Mouse (Mus musculus): ENCODE measurements around the gene Dirc2. TPM values are rescaled to one million over a fixed set of nuclear protein-coding genes. Genes with fewer than 3 reads are reported as not detected.

Dirc2 gene
- polyA plus RNA-seq, 1 experiment from 2014 or later: 8.0 TPM

DNA sequence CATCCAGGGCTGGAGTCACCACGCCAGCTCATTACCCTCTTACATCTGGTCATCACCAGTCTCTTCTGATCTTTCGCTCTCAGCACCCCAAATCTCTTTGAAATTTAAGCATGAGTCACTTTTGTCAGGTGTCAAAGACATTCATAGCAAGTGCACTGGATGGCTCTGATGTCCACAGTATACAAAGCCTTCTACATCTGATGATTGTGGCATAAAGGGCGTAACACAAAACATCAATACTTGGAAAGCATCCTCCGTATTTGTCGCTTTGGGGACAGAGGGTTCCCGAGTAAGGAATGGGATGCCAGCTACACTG lies 729 bp downstream of the Dirc2 start:
- ATAC-seq (replicated peaks; ENCODE audit: low FRiP score) (no peak), DNase-seq (ENCODE audit: low spot score) (no peak)

DNA sequence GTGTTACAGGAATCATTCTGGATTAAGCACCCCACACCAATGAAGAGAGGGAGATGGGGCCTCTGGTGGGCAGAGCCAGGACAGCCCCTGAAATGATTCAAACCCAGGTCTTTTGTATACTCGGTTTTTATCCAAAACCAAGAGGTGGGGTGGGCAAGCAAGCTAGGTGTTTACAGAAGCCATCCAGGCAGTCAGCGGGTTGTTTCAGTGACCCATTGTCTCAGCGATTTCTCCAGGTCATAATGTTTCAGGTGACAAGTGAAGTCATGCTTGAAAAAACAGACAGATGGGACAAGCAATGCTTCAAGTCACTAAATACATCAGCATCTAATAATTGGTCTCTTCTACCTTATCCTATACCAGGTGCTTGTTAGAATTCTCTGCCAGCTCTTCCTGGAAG lies 2.8 kb downstream of the Dirc2 start:
- 83% methylated on average over 3 of the region's 3 CpGs for WGBS
- H3K9ac ChIP-seq (ENCODE audit: low read depth, low read length): no peak overlapping the region
- no peak for ATAC-seq (replicated peaks; ENCODE audit: low FRiP score)
- no peaks in the 10 kb centered on the region for H3K9me3 ChIP-seq (ENCODE audit: control insufficient read depth, low read length)
- peaks cover 26% of the 10 kb centered on the region for H3K4me1 ChIP-seq (replicated peaks; ENCODE audit: control insufficient read depth, insufficient read depth, low read length)
- H3K27me3 ChIP-seq (replicated peaks; ENCODE audit: control insufficient read depth, insufficient read depth, low read length): no peaks in the 10 kb centered on the region
- H3K27ac ChIP-seq (ENCODE audit: low read depth, low read length): no peak overlapping the region
- H3K4me2 ChIP-seq: no peak overlapping the region; the same call in 1 of the 2 replicates
- DNase-seq (ENCODE audit: low spot score): no peak
- no peaks in the 10 kb centered on the region for H3K36me3 ChIP-seq (ENCODE audit: control insufficient read depth, insufficient read depth, low read length)
- H3K4me3 ChIP-seq (ENCODE audit: low read depth, low read length): no peak overlapping the region

More for the DNA sequence above, 729 bp downstream of the Dirc2 start:
- Histone ChIP-seq H3K4me2 (peak overlapping the region; percentile 96), H3K36me3 (ENCODE audit: control insufficient read depth, insufficient read depth, low read length) (no peaks in the 10 kb centered on the region), H3K9me3 (ENCODE audit: control insufficient read depth, low read length) (no peaks in the 10 kb centered on the region), H3K4me3 (ENCODE audit: low read depth, low read length) (peak overlapping the region; percentile 86), H3K27me3 (replicated peaks; ENCODE audit: control insufficient read depth, insufficient read depth, low read length) (no peaks in the 10 kb centered on the region), H3K9ac (ENCODE audit: low read depth, low read length) (peak overlapping the region; percentile 80), H3K27ac (ENCODE audit: low read depth, low read length) (peak overlapping the region; percentile 63), H3K4me1 (replicated peaks; ENCODE audit: control insufficient read depth, insufficient read depth, low read length) (peaks cover 25% of the 10 kb centered on the region)
- WGBS: 26% methylated on average over 6 of the region's 6 CpGs

DNA sequence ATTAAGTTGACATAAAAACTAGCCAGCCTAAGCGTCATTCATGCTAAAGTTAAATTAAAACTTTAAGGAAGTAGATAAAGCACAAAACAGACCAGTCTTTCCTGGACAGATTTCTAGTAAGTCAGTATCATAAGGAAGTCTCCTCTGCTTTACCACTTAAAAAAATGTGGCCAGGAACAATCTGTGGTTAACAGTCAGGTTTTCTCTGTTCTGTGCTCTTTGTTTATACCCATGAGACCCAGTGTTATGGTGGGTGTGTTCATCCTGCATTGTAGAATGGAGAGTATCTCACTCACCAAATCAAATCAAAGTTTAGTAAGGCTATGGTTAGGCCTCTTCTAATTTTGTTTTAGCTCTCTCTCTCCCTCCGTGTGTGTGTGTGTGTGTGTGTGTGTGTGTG lies 3.7 kb downstream of the Dirc2 start:
- no peaks in the 10 kb centered on the region for H3K36me3 ChIP-seq (ENCODE audit: control insufficient read depth, insufficient read depth, low read length)
- DNase-seq (ENCODE audit: low spot score) (no peak), ATAC-seq (replicated peaks; ENCODE audit: low FRiP score) (no peak)
- H3K4me1 ChIP-seq (replicated peaks; ENCODE audit: control insufficient read depth, insufficient read depth, low read length): peaks cover 19% of the 10 kb centered on the region
- no peaks in the 10 kb centered on the region for H3K9me3 ChIP-seq (ENCODE audit: control insufficient read depth, low read length)
- no peak overlapping the region for H3K9ac ChIP-seq (ENCODE audit: low read depth, low read length)
- H3K4me2 ChIP-seq: no peak overlapping the region
- H3K27ac ChIP-seq (ENCODE audit: low read depth, low read length): no peak overlapping the region
- H3K4me3 ChIP-seq (ENCODE audit: low read depth, low read length): no peak overlapping the region
- 65% methylated on average over 2 of the region's 2 CpGs for WGBS
- no peaks in the 10 kb centered on the region for H3K27me3 ChIP-seq (replicated peaks; ENCODE audit: control insufficient read depth, insufficient read depth, low read length)

DNA sequence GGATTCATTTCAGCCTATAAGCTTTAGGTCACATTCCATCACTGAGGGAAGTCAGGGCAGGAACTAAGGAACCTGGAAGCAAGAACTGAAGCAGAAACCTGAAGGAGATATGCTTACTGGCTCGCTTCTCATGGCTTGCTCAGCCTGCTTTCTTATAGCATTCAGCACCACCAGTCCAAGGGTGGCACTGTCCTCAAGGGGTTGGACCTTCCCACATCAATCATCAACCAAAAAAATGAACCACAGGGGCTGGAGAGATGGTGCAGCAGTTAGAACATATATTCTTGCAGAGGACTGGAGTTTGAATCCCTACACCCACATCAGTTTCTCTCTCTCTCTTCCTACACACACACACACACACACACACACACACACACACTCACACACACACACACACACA lies 4.2 kb downstream of the Dirc2 start:
- Histone ChIP-seq H3K9ac (ENCODE audit: low read depth, low read length) (no peak overlapping the region), H3K4me3 (ENCODE audit: low read depth, low read length) (no peak overlapping the region), H3K4me2 (peak overlapping the region; percentile 0; the same call in 1 of the 2 replicates), H3K4me1 (replicated peaks; ENCODE audit: control insufficient read depth, insufficient read depth, low read length) (peaks cover 19% of the 10 kb centered on the region), H3K36me3 (ENCODE audit: control insufficient read depth, insufficient read depth, low read length) (no peaks in the 10 kb centered on the region), H3K27ac (ENCODE audit: low read depth, low read length) (peak overlapping the region; percentile 33; the same call in 1 of the 2 replicates), H3K27me3 (replicated peaks; ENCODE audit: control insufficient read depth, insufficient read depth, low read length) (no peaks in the 10 kb centered on the region), H3K9me3 (ENCODE audit: control insufficient read depth, low read length) (no peaks in the 10 kb centered on the region)
- WGBS: 41% methylated on average over 1 of the region's 1 CpGs
- no peak for DNase-seq (ENCODE audit: low spot score)
- no peak; the same call in 1 of the 2 replicates for ATAC-seq (replicated peaks; ENCODE audit: low FRiP score)

DNA sequence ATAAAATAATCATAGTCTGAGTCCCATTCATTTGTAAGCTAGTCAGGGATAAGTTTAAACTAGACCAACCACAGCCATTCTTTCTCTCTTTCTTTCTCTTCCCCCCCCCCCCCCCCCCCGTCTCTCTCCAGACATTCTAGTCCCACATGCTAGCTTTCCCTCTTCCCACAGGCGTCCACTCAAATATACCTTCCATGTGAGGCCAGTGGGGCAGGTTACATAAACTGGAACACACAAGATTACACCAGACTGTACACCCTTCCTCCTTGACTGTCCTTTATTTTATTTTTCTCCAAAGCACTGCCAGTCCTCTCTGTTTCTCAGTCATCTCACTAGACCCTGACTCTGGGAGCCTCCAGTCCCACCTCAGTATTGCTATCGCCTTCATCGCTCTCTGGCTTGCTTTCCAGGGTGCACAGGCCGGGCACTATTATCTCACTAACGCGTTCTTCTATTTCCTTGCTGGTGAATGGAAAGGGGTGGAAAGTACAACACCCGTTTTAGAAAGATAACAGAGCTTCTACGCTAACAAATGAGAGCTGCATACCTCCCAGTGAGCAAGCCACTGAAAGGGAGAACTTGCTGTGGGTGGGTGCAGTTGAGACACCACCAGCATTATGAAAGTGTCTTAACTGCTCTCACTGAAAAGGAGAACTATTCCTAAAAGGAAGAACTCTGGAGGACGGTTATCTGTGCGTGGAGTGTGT lies 5.4 kb downstream of the Dirc2 start:
- Histone ChIP-seq H3K4me2 (peak overlapping the region; percentile 49), H3K9me3 (ENCODE audit: control insufficient read depth, low read length) (no peaks in the 10 kb centered on the region), H3K4me1 (replicated peaks; ENCODE audit: control insufficient read depth, insufficient read depth, low read length) (peaks cover 17% of the 10 kb centered on the region), H3K27me3 (replicated peaks; ENCODE audit: control insufficient read depth, insufficient read depth, low read length) (no peaks in the 10 kb centered on the region), H3K4me3 (ENCODE audit: low read depth, low read length) (no peak overlapping the region), H3K36me3 (ENCODE audit: control insufficient read depth, insufficient read depth, low read length) (no peaks in the 10 kb centered on the region), H3K9ac (ENCODE audit: low read depth, low read length) (peak overlapping the region; percentile 56; the same call in 1 of the 2 replicates), H3K27ac (ENCODE audit: low read depth, low read length) (peak overlapping the region; percentile 96)
- WGBS: 29% methylated on average over 10 of the region's 11 CpGs
- ATAC-seq (replicated peaks; ENCODE audit: low FRiP score): peak; percentile 93
- peak; percentile 44 for DNase-seq (ENCODE audit: low spot score)

DNA sequence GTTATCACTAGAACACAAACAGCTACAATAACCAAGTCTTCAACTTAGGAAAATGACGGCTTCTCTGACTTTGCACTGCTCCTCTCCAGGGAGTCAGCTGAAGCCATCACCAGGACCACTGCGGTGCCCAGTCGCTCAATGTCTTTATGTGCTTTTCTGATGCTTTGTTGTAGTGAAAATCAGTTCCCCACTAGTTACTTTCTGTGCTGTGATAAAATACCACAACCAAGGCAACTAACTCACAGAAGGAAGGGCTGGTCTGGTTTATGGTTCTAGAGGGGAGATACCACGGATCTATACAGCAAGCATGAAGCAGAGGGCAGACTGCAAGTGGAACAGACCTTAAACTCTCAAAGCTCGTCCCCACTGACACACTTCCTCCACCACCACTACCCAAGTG lies 9.8 kb downstream of the Dirc2 start:
- H3K4me2 ChIP-seq: no peak overlapping the region
- DNase-seq (ENCODE audit: low spot score) (no peak), ATAC-seq (replicated peaks; ENCODE audit: low FRiP score) (no peak)
- H3K36me3 ChIP-seq (ENCODE audit: control insufficient read depth, insufficient read depth, low read length): no peaks in the 10 kb centered on the region
- no peaks in the 10 kb centered on the region for H3K27me3 ChIP-seq (replicated peaks; ENCODE audit: control insufficient read depth, insufficient read depth, low read length)
- H3K4me3 ChIP-seq (ENCODE audit: low read depth, low read length): no peak overlapping the region
- 74% methylated on average over 5 of the region's 5 CpGs for WGBS
- peaks cover 17% of the 10 kb centered on the region for H3K4me1 ChIP-seq (replicated peaks; ENCODE audit: control insufficient read depth, insufficient read depth, low read length)
- no peak overlapping the region for H3K27ac ChIP-seq (ENCODE audit: low read depth, low read length)
- H3K9ac ChIP-seq (ENCODE audit: low read depth, low read length): no peak overlapping the region
- no peaks in the 10 kb centered on the region for H3K9me3 ChIP-seq (ENCODE audit: control insufficient read depth, low read length)

DNA sequence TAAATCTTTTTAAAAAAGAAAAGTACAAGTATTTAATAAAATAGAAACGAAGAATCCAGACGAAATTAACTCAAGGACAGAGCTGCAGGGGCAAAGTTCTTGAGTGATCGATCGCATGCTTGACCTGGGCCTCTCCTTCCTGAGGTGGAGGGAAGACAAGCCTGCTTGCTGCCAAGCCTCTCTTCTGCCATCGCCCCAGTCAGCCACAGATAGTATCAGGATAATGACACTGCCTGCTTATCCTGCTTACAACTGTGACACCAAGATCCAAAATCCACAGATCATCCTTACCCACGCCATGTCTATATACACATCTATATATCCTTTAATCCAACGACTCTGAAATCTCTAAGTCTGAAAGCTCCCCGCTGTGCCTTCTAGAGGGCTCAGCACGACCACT lies 12.5 kb downstream of the Dirc2 start:
- H3K27me3 ChIP-seq (replicated peaks; ENCODE audit: control insufficient read depth, insufficient read depth, low read length): no peaks in the 10 kb centered on the region
- H3K36me3 ChIP-seq (ENCODE audit: control insufficient read depth, insufficient read depth, low read length): no peaks in the 10 kb centered on the region
- ATAC-seq (replicated peaks; ENCODE audit: low FRiP score) (no peak), DNase-seq (ENCODE audit: low spot score) (no peak)
- peaks cover 10% of the 10 kb centered on the region for H3K4me1 ChIP-seq (replicated peaks; ENCODE audit: control insufficient read depth, insufficient read depth, low read length)
- H3K4me3 ChIP-seq (ENCODE audit: low read depth, low read length): no peak overlapping the region
- 75% methylated on average over 9 of the region's 9 CpGs for WGBS
- no peak overlapping the region for H3K27ac ChIP-seq (ENCODE audit: low read depth, low read length)
- no peak overlapping the region for H3K9ac ChIP-seq (ENCODE audit: low read depth, low read length)
- H3K4me2 ChIP-seq: no peak overlapping the region
- H3K9me3 ChIP-seq (ENCODE audit: control insufficient read depth, low read length): no peaks in the 10 kb centered on the region

DNA sequence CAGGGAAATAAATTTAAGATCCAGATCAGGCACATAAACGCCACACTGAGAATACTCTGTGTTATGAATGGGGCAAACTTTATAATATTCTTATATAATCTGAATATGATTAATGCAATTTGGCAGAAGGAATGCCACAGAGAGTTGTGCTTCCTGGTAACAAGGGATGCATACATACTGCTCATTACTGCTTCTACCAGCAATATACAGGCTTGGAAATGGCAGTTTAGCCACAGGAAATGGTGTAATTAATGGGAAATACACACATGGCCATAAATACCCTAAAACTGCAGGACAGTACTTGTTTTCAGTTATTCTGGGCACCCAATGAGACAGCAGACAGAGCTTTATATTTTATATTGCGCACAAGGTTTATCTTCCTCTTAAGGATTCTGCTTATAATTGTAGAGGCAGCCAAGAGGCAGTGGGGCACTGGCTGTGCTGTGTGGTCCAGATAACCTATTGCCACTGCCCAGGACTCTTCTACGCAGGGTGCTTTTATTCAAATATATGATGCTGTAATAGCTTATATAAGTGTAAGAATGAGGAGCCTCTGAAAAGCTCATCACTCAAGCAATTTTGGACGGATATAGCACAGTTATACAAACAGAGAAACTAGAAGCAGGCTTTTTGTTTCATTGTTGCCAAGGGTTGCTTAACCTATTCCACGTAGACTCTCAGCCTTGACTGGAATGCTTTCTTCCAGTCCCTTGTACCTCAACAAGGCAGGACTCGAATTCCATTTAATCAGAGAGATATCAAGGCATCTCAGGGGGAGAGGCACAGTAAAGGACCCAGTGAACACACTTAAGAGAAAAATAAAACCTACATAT lies 13.4 kb downstream of the Dirc2 start:
- H3K9me3 ChIP-seq (ENCODE audit: control insufficient read depth, low read length): no peaks in the 10 kb centered on the region
- no peaks in the 10 kb centered on the region for H3K27me3 ChIP-seq (replicated peaks; ENCODE audit: control insufficient read depth, insufficient read depth, low read length)
- 76% methylated on average over 6 of the region's 6 CpGs for WGBS
- H3K4me3 ChIP-seq (ENCODE audit: low read depth, low read length): no peak overlapping the region
- no peak overlapping the region for H3K27ac ChIP-seq (ENCODE audit: low read depth, low read length)
- no peak overlapping the region for H3K4me2 ChIP-seq
- no peak; the same call in 1 of the 2 replicates for ATAC-seq (replicated peaks; ENCODE audit: low FRiP score)
- no peaks in the 10 kb centered on the region for H3K36me3 ChIP-seq (ENCODE audit: control insufficient read depth, insufficient read depth, low read length)
- peaks cover 10% of the 10 kb centered on the region for H3K4me1 ChIP-seq (replicated peaks; ENCODE audit: control insufficient read depth, insufficient read depth, low read length)
- H3K9ac ChIP-seq (ENCODE audit: low read depth, low read length): no peak overlapping the region
- no peak for DNase-seq (ENCODE audit: low spot score)

Measured in liver, embryonic 11.5 days (tissue).